Mouse (Mus musculus): ENCODE measurements around the gene Kbtbd6. TPM values are rescaled to one million over a fixed set of nuclear protein-coding genes. Genes with fewer than 3 reads are reported as not detected.
"Not testable (repeated sequence)": the region's sequence is repeated elsewhere in the genome, so short reads cannot be mapped to it uniquely, and the experiment has no call there.

Gene Kbtbd6
- polyA plus RNA-seq, 1 experiment from 2014 or later = 4.3 TPM

- Histone ChIP-seq H3K4me1 (replicated peaks; ENCODE audit: control insufficient read depth, insufficient read depth, low read length) (no peaks in the 10 kb centered on the region), H3K36me3 (ENCODE audit: control insufficient read depth, insufficient read depth, low read length) (peaks cover 3% of the 10 kb centered on the region; the same call in 1 of the 2 replicates), H3K27ac (ENCODE audit: low read depth, low read length) (no peak overlapping the region), H3K4me3 (ENCODE audit: low read depth, low read length) (no peak overlapping the region), H3K9me3 (ENCODE audit: control insufficient read depth, low read length) (no peaks in the 10 kb centered on the region), H3K27me3 (replicated peaks; ENCODE audit: control insufficient read depth, insufficient read depth, low read length) (no peaks in the 10 kb centered on the region), H3K9ac (ENCODE audit: low read depth, low read length) (no peak overlapping the region), H3K4me2 (no peak overlapping the region)
- WGBS = 81% methylated on average over 1 of the region's 1 CpGs
- DNase-seq (ENCODE audit: low spot score) (no peak), ATAC-seq (replicated peaks; ENCODE audit: low FRiP score) (no peak)
These were observed 17.6 kb upstream of the Kbtbd6 start for GRCm38 (mm10) chr14:79434068-79434467.

- no peak for ATAC-seq (replicated peaks; ENCODE audit: low FRiP score)
- Histone ChIP-seq H3K27me3 (replicated peaks; ENCODE audit: control insufficient read depth, insufficient read depth, low read length) (no peaks in the 10 kb centered on the region), H3K4me1 (replicated peaks; ENCODE audit: control insufficient read depth, insufficient read depth, low read length) (no peaks in the 10 kb centered on the region), H3K4me3 (ENCODE audit: low read depth, low read length) (no peak overlapping the region), H3K36me3 (ENCODE audit: control insufficient read depth, insufficient read depth, low read length) (no peaks in the 10 kb centered on the region), H3K4me2 (no peak overlapping the region), H3K9me3 (ENCODE audit: control insufficient read depth, low read length) (no peaks in the 10 kb centered on the region), H3K9ac (ENCODE audit: low read depth, low read length) (no peak overlapping the region), H3K27ac (ENCODE audit: low read depth, low read length) (no peak overlapping the region)
- 69% methylated on average over 2 of the region's 2 CpGs for WGBS
- DNase-seq (ENCODE audit: low spot score) = no peak
These were observed 11.0 kb upstream of the Kbtbd6 start for GRCm38 (mm10) chr14:79440655-79441054.

GRCm38 (mm10) chr14:79441441-79441840 is 10.2 kb upstream of the Kbtbd6 start:
- H3K27me3 ChIP-seq (replicated peaks; ENCODE audit: control insufficient read depth, insufficient read depth, low read length) = no peaks in the 10 kb centered on the region
- DNase-seq (ENCODE audit: low spot score) = no peak

GRCm38 (mm10) chr14:79444601-79445000 is 7.0 kb upstream of the Kbtbd6 start:
- no peaks in the 10 kb centered on the region for H3K4me1 ChIP-seq (replicated peaks; ENCODE audit: control insufficient read depth, insufficient read depth, low read length)
- H3K9me3 ChIP-seq (ENCODE audit: control insufficient read depth, low read length) = no peaks in the 10 kb centered on the region
- H3K9ac ChIP-seq (ENCODE audit: low read depth, low read length) = no peak overlapping the region
- no peak for ATAC-seq (replicated peaks; ENCODE audit: low FRiP score)
- H3K36me3 ChIP-seq (ENCODE audit: control insufficient read depth, insufficient read depth, low read length) = no peaks in the 10 kb centered on the region
- WGBS = 84% methylated on average over 9 of the region's 9 CpGs
- no peak overlapping the region for H3K4me3 ChIP-seq (ENCODE audit: low read depth, low read length)
- no peak overlapping the region for H3K27ac ChIP-seq (ENCODE audit: low read depth, low read length)
- H3K27me3 ChIP-seq (replicated peaks; ENCODE audit: control insufficient read depth, insufficient read depth, low read length) = no peaks in the 10 kb centered on the region
- no peak overlapping the region for H3K4me2 ChIP-seq
- DNase-seq (ENCODE audit: low spot score) = no peak

More at GRCm38 (mm10) chr14:79441441-79441840, 10.2 kb upstream of the Kbtbd6 start:
- no peak for ATAC-seq (replicated peaks; ENCODE audit: low FRiP score)
- Histone ChIP-seq H3K27ac (ENCODE audit: low read depth, low read length) (no peak overlapping the region), H3K4me2 (no peak overlapping the region), H3K4me1 (replicated peaks; ENCODE audit: control insufficient read depth, insufficient read depth, low read length) (no peaks in the 10 kb centered on the region), H3K9me3 (ENCODE audit: control insufficient read depth, low read length) (no peaks in the 10 kb centered on the region), H3K4me3 (ENCODE audit: low read depth, low read length) (no peak overlapping the region), H3K9ac (ENCODE audit: low read depth, low read length) (no peak overlapping the region), H3K36me3 (ENCODE audit: control insufficient read depth, insufficient read depth, low read length) (no peaks in the 10 kb centered on the region)
- 57% methylated on average over 5 of the region's 5 CpGs for WGBS

GRCm38 (mm10) chr14:79445055-79445620 is 6.5 kb upstream of the Kbtbd6 start:
- no peaks in the 10 kb centered on the region for H3K36me3 ChIP-seq (ENCODE audit: control insufficient read depth, insufficient read depth, low read length)
- no peaks in the 10 kb centered on the region for H3K9me3 ChIP-seq (ENCODE audit: control insufficient read depth, low read length)
- 73% methylated on average over 16 of the region's 16 CpGs for WGBS
- H3K4me2 ChIP-seq = no peak overlapping the region
- no peak overlapping the region for H3K9ac ChIP-seq (ENCODE audit: low read depth, low read length)
- H3K27ac ChIP-seq (ENCODE audit: low read depth, low read length) = no peak overlapping the region
- ATAC-seq (replicated peaks; ENCODE audit: low FRiP score) = no peak
- H3K27me3 ChIP-seq (replicated peaks; ENCODE audit: control insufficient read depth, insufficient read depth, low read length) = no peaks in the 10 kb centered on the region
- DNase-seq (ENCODE audit: low spot score) = no peak
- H3K4me3 ChIP-seq (ENCODE audit: low read depth, low read length) = no peak overlapping the region
- H3K4me1 ChIP-seq (replicated peaks; ENCODE audit: control insufficient read depth, insufficient read depth, low read length) = no peaks in the 10 kb centered on the region

- 90% methylated on average over 5 of the region's 10 CpGs for WGBS
- H3K4me1 ChIP-seq (replicated peaks; ENCODE audit: control insufficient read depth, insufficient read depth, low read length); H3K27me3 ChIP-seq (replicated peaks; ENCODE audit: control insufficient read depth, insufficient read depth, low read length); H3K9ac ChIP-seq (ENCODE audit: low read depth, low read length); H3K4me3 ChIP-seq (ENCODE audit: low read depth, low read length); H3K4me2 ChIP-seq; H3K9me3 ChIP-seq (ENCODE audit: control insufficient read depth, low read length); DNase-seq (ENCODE audit: low spot score); H3K36me3 ChIP-seq (ENCODE audit: control insufficient read depth, insufficient read depth, low read length); H3K27ac ChIP-seq (ENCODE audit: low read depth, low read length); ATAC-seq (replicated peaks; ENCODE audit: low FRiP score): not testable (repeated sequence)
These were observed 928 bp downstream of the Kbtbd6 start for GRCm38 (mm10) chr14:79452591-79452934.

GRCm38 (mm10) chr14:79460401-79460800 is 8.8 kb downstream of the Kbtbd6 start:
- no peak for DNase-seq (ENCODE audit: low spot score)
- no peak overlapping the region for H3K4me2 ChIP-seq
- no peaks in the 10 kb centered on the region for H3K4me1 ChIP-seq (replicated peaks; ENCODE audit: control insufficient read depth, insufficient read depth, low read length)
- no peaks in the 10 kb centered on the region for H3K27me3 ChIP-seq (replicated peaks; ENCODE audit: control insufficient read depth, insufficient read depth, low read length)
- H3K9me3 ChIP-seq (ENCODE audit: control insufficient read depth, low read length) = no peaks in the 10 kb centered on the region
- H3K36me3 ChIP-seq (ENCODE audit: control insufficient read depth, insufficient read depth, low read length) = peaks cover 11% of the 10 kb centered on the region; the same call in 1 of the 2 replicates
- no peak for ATAC-seq (replicated peaks; ENCODE audit: low FRiP score)
- no peak overlapping the region for H3K4me3 ChIP-seq (ENCODE audit: low read depth, low read length)
- no peak overlapping the region for H3K9ac ChIP-seq (ENCODE audit: low read depth, low read length)
- no peak overlapping the region for H3K27ac ChIP-seq (ENCODE audit: low read depth, low read length)
- 92% methylated on average over 1 of the region's 1 CpGs for WGBS

GRCm38 (mm10) chr14:79460988-79461387 is 9.4 kb downstream of the Kbtbd6 start:
- H3K9me3 ChIP-seq (ENCODE audit: control insufficient read depth, low read length) = no peaks in the 10 kb centered on the region
- no peaks in the 10 kb centered on the region for H3K4me1 ChIP-seq (replicated peaks; ENCODE audit: control insufficient read depth, insufficient read depth, low read length)
- H3K4me2 ChIP-seq = no peak overlapping the region
- ATAC-seq (replicated peaks; ENCODE audit: low FRiP score) = no peak
- H3K27me3 ChIP-seq (replicated peaks; ENCODE audit: control insufficient read depth, insufficient read depth, low read length) = no peaks in the 10 kb centered on the region
- DNase-seq (ENCODE audit: low spot score) = no peak
- WGBS = 95% methylated on average over 4 of the region's 4 CpGs
- H3K4me3 ChIP-seq (ENCODE audit: low read depth, low read length) = no peak overlapping the region
- peaks cover 14% of the 10 kb centered on the region; the same call in 1 of the 2 replicates for H3K36me3 ChIP-seq (ENCODE audit: control insufficient read depth, insufficient read depth, low read length)
- H3K9ac ChIP-seq (ENCODE audit: low read depth, low read length) = no peak overlapping the region
- no peak overlapping the region for H3K27ac ChIP-seq (ENCODE audit: low read depth, low read length)

GRCm38 (mm10) chr14:79465623-79466022 is 14.0 kb downstream of the Kbtbd6 start:
- no peak overlapping the region for H3K4me3 ChIP-seq (ENCODE audit: low read depth, low read length)
- no peaks in the 10 kb centered on the region for H3K27me3 ChIP-seq (replicated peaks; ENCODE audit: control insufficient read depth, insufficient read depth, low read length)
- peaks cover 34% of the 10 kb centered on the region for H3K36me3 ChIP-seq (ENCODE audit: control insufficient read depth, insufficient read depth, low read length)
- H3K9me3 ChIP-seq (ENCODE audit: control insufficient read depth, low read length) = no peaks in the 10 kb centered on the region
- no peak overlapping the region for H3K27ac ChIP-seq (ENCODE audit: low read depth, low read length)
- 83% methylated on average over 1 of the region's 1 CpGs for WGBS
- no peak for DNase-seq (ENCODE audit: low spot score)
- H3K9ac ChIP-seq (ENCODE audit: low read depth, low read length) = no peak overlapping the region
- no peak for ATAC-seq (replicated peaks; ENCODE audit: low FRiP score)
- H3K4me1 ChIP-seq (replicated peaks; ENCODE audit: control insufficient read depth, insufficient read depth, low read length) = no peaks in the 10 kb centered on the region
- H3K4me2 ChIP-seq = no peak overlapping the region
